Mouse (Mus musculus): ENCODE results near the gene Rbck1.

GRCm38 (mm10) chr2:152326654-152327053, 5.8 kb downstream of the Rbck1 start:
- TF ChIP-seq POLR2A (IDR thresholded peaks at IDR 0.05; ENCODE audit: borderline replicate concordance, extremely low read depth, insufficient read depth, insufficient read length, poor library complexity, severe bottlenecking): no peak
- TF ChIP-seq CTCF (IDR thresholded peaks at IDR 0.05; ENCODE audit: borderline replicate concordance, extremely low read depth, insufficient read depth, insufficient read length): no peak

All from brain, embryonic 14.5 days (tissue).